Mouse (Mus musculus) G1E (cell line): ENCODE results near the gene Eng.

Experiments used
- CTCF ChIP-seq: IDR thresholded peaks from 2 replicates; pipeline ENCODE4 v1.5.1; 2012; ENCODE audit warnings: low read depth, low read length, inconsistent platforms, mixed read lengths
- GATA1 ChIP-seq: IDR thresholded peaks from 2 replicates; pipeline ENCODE4 v1.6.1; 2012; ENCODE audit warnings: borderline replicate concordance, low read length, inconsistent platforms, mixed read lengths
- POLR2AphosphoS5 ChIP-seq: IDR thresholded peaks from 2 replicates; pipeline ENCODE4 v1.6.1; 2012; ENCODE audit warnings: low read depth, low read length, inconsistent platforms; ENCODE audit not compliant: insufficient replicate concordance
- TAL1 ChIP-seq: conservative IDR thresholded peaks from 2 replicates; pipeline ENCODE4 v1.6.1; 2012; ENCODE audit warnings: low read depth, low read length, inconsistent platforms, mixed read lengths

GRCm38 (mm10) chr2:32710425-32710824, 64.0 kb downstream of the Eng start:
- TF ChIP-seq CTCF = no peak
- no peak for TF ChIP-seq GATA1
- TF ChIP-seq TAL1 = no peak
- TF ChIP-seq POLR2AphosphoS5 = no peak
